Mouse (Mus musculus) megakaryocyte, embryonic 14.5 days (primary cell): ENCODE measurements around the gene Vmn2r79.
"Not testable (repeated sequence)": the region's sequence is repeated elsewhere in the genome, so short reads cannot be mapped to it uniquely, and the experiment has no call there.

Source experiments
- FLI1 ChIP-seq: IDR thresholded peaks from 2 replicates; pipeline ENCODE4 v1.6.1; 2012; ENCODE audit warnings: low read length, inconsistent platforms, mixed read lengths
- GATA1 ChIP-seq: IDR thresholded peaks from 3 replicates; pipeline ENCODE4 v1.6.1; 2012; ENCODE audit warnings: mixed read lengths, low read length, inconsistent platforms, borderline replicate concordance

DNA sequence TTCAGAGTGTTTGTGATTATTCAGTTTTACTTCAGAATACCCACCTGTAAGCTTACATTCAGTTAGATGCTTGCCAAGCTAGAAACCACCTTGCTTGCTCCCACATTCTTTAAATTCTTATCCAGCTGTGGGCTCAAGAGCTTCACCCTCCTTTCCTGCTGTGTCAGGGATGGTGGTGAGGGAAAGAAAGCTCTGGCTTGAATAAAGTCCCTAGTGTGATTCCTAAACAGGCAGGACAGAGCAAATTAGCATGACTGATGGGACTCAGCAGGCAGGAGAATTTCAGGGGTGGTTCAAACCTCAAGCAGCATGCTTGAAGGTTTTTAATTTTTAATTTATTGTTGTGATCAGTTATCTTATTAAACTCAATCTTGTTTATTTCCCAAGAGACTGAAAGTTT is 30.6 kb downstream of the Vmn2r79 start:
- TF ChIP-seq GATA1, FLI1: not testable (repeated sequence)
